Mouse (Mus musculus): ENCODE results near the gene Abhd4. TPM values are rescaled to one million over a fixed set of nuclear protein-coding genes. Genes with fewer than 3 reads are reported as not detected.

Gene Abhd4
- 96.0 and 106 TPM in 2 replicates for polyA plus RNA-seq (2015; fragmentation: Nextera tagmentation; extraction: Ambion mirVana)

- Histone ChIP-seq H3K4me2 (peak within 1 kb of the TSS; percentile 70), H3K36me3 (peaks cover 4% of the 10 kb centered on the region; the same call in 1 of the 2 replicates), H3K4me1 (replicated peaks) (peaks cover 48% of the 10 kb centered on the region), H3K27ac (peak within 1 kb of the TSS; percentile 94), H3K4me3 (peak within 1 kb of the TSS; percentile 93), H3K9me3 (replicated peaks) (no peaks in the 10 kb centered on the region), H3K27me3 (no peaks in the 10 kb centered on the region), H3K9ac (peak within 1 kb of the TSS; percentile 83)
- under 1% methylated on average over 39 of the region's 39 CpGs for WGBS
- peak; percentile 100 for ATAC-seq (replicated peaks; ENCODE audit: insufficient number of reproducible peaks, insufficient read depth, low FRiP score, low read depth)
These were observed at the start of gene Abhd4, which contains the start of gene Dad1 for GRCm38 (mm10) chr14:54253741-54254291. Gene Abhd4, plus strand, starts transcription at chr14:54254188. Gene Dad1, minus strand, starts transcription at chr14:54254104.

GRCm38 (mm10) chr14:54204311-54204710 lies 49.7 kb upstream of the Abhd4 start:
- WGBS = 32% methylated on average over 8 of the region's 8 CpGs
- no peak for ATAC-seq (replicated peaks; ENCODE audit: insufficient number of reproducible peaks, insufficient read depth, low FRiP score, low read depth)
- no peak overlapping the region for H3K27ac ChIP-seq
- peaks cover 18% of the 10 kb centered on the region for H3K4me1 ChIP-seq (replicated peaks)
- no peaks in the 10 kb centered on the region for H3K36me3 ChIP-seq
- no peak overlapping the region for H3K4me3 ChIP-seq
- no peaks in the 10 kb centered on the region for H3K27me3 ChIP-seq
- H3K4me2 ChIP-seq = no peak overlapping the region
- no peak overlapping the region for H3K9ac ChIP-seq
- no peaks in the 10 kb centered on the region for H3K9me3 ChIP-seq (replicated peaks)

GRCm38 (mm10) chr14:54204786-54205185 lies 49.2 kb upstream of the Abhd4 start:
- Histone ChIP-seq H3K4me1 (replicated peaks) (peaks cover 18% of the 10 kb centered on the region), H3K27ac (no peak overlapping the region), H3K27me3 (no peaks in the 10 kb centered on the region), H3K9ac (no peak overlapping the region), H3K4me3 (no peak overlapping the region), H3K36me3 (no peaks in the 10 kb centered on the region), H3K4me2 (no peak overlapping the region), H3K9me3 (replicated peaks) (no peaks in the 10 kb centered on the region)
- no peak for ATAC-seq (replicated peaks; ENCODE audit: insufficient number of reproducible peaks, insufficient read depth, low FRiP score, low read depth)
- 74% methylated on average over 4 of the region's 4 CpGs for WGBS

GRCm38 (mm10) chr14:54205904-54206303 lies 48.1 kb upstream of the Abhd4 start:
- Histone ChIP-seq H3K9me3 (replicated peaks) (no peaks in the 10 kb centered on the region), H3K4me2 (no peak overlapping the region), H3K4me1 (replicated peaks) (peaks cover 18% of the 10 kb centered on the region), H3K4me3 (no peak overlapping the region), H3K27me3 (no peaks in the 10 kb centered on the region), H3K27ac (no peak overlapping the region), H3K9ac (no peak overlapping the region), H3K36me3 (no peaks in the 10 kb centered on the region)
- 62% methylated on average over 6 of the region's 6 CpGs for WGBS
- no peak for ATAC-seq (replicated peaks; ENCODE audit: insufficient number of reproducible peaks, insufficient read depth, low FRiP score, low read depth)

- Histone ChIP-seq H3K4me2 (no peak overlapping the region), H3K9me3 (replicated peaks) (no peaks in the 10 kb centered on the region), H3K27ac (no peak overlapping the region), H3K4me1 (replicated peaks) (peaks cover 18% of the 10 kb centered on the region), H3K36me3 (no peaks in the 10 kb centered on the region), H3K27me3 (no peaks in the 10 kb centered on the region), H3K4me3 (no peak overlapping the region), H3K9ac (no peak overlapping the region)
- ATAC-seq (replicated peaks; ENCODE audit: insufficient number of reproducible peaks, insufficient read depth, low FRiP score, low read depth) = no peak
- WGBS = 75% methylated on average over 5 of the region's 5 CpGs
These were observed 47.7 kb upstream of the Abhd4 start for GRCm38 (mm10) chr14:54206309-54206708.

- Histone ChIP-seq H3K4me3 (no peak overlapping the region), H3K4me1 (replicated peaks) (peaks cover 18% of the 10 kb centered on the region), H3K36me3 (no peaks in the 10 kb centered on the region), H3K9me3 (replicated peaks) (no peaks in the 10 kb centered on the region), H3K4me2 (no peak overlapping the region), H3K27ac (0 out of 2 replicates have a peak overlapping the region, but pooled peaks have one; percentile 14), H3K27me3 (no peaks in the 10 kb centered on the region), H3K9ac (no peak overlapping the region)
- no peak for ATAC-seq (replicated peaks; ENCODE audit: insufficient number of reproducible peaks, insufficient read depth, low FRiP score, low read depth)
- WGBS = 45% methylated on average over 15 of the region's 15 CpGs
These were observed 47.0 kb upstream of the Abhd4 start for GRCm38 (mm10) chr14:54206750-54207550.

- no peak overlapping the region for H3K27ac ChIP-seq
- WGBS = 42% methylated on average over 5 of the region's 5 CpGs
- ATAC-seq (replicated peaks; ENCODE audit: insufficient number of reproducible peaks, insufficient read depth, low FRiP score, low read depth) = no peak
- no peaks in the 10 kb centered on the region for H3K9me3 ChIP-seq (replicated peaks)
- H3K4me1 ChIP-seq (replicated peaks) = peaks cover 18% of the 10 kb centered on the region
- H3K4me2 ChIP-seq = no peak overlapping the region
- no peaks in the 10 kb centered on the region for H3K27me3 ChIP-seq
- H3K9ac ChIP-seq = no peak overlapping the region
- H3K36me3 ChIP-seq = no peaks in the 10 kb centered on the region
- H3K4me3 ChIP-seq = no peak overlapping the region
These were observed 46.1 kb upstream of the Abhd4 start for GRCm38 (mm10) chr14:54207924-54208323.

- no peak for ATAC-seq (replicated peaks; ENCODE audit: insufficient number of reproducible peaks, insufficient read depth, low FRiP score, low read depth)
- 55% methylated on average over 6 of the region's 6 CpGs for WGBS
- no peak overlapping the region for H3K9ac ChIP-seq
- H3K4me1 ChIP-seq (replicated peaks) = peaks cover 18% of the 10 kb centered on the region
- no peaks in the 10 kb centered on the region for H3K27me3 ChIP-seq
- no peak overlapping the region for H3K27ac ChIP-seq
- no peak overlapping the region for H3K4me2 ChIP-seq
- H3K9me3 ChIP-seq (replicated peaks) = no peaks in the 10 kb centered on the region
- H3K36me3 ChIP-seq = no peaks in the 10 kb centered on the region
- H3K4me3 ChIP-seq = no peak overlapping the region
These were observed 45.2 kb upstream of the Abhd4 start for GRCm38 (mm10) chr14:54208741-54209140.

GRCm38 (mm10) chr14:54209932-54210331 lies 44.1 kb upstream of the Abhd4 start:
- Histone ChIP-seq H3K36me3 (no peaks in the 10 kb centered on the region), H3K27ac (no peak overlapping the region), H3K9ac (no peak overlapping the region), H3K4me2 (no peak overlapping the region), H3K9me3 (replicated peaks) (no peaks in the 10 kb centered on the region), H3K4me1 (replicated peaks) (peaks cover 17% of the 10 kb centered on the region; the same call in 1 of the 2 replicates), H3K4me3 (no peak overlapping the region), H3K27me3 (no peaks in the 10 kb centered on the region)
- no peak for ATAC-seq (replicated peaks; ENCODE audit: insufficient number of reproducible peaks, insufficient read depth, low FRiP score, low read depth)
- WGBS = 76% methylated on average over 5 of the region's 5 CpGs

- Histone ChIP-seq H3K4me2 (no peak overlapping the region), H3K27me3 (no peaks in the 10 kb centered on the region), H3K4me3 (no peak overlapping the region), H3K36me3 (no peaks in the 10 kb centered on the region), H3K4me1 (replicated peaks) (peaks cover 19% of the 10 kb centered on the region; the same call in 1 of the 2 replicates), H3K9ac (no peak overlapping the region), H3K27ac (no peak overlapping the region), H3K9me3 (replicated peaks) (no peaks in the 10 kb centered on the region)
- no peak for ATAC-seq (replicated peaks; ENCODE audit: insufficient number of reproducible peaks, insufficient read depth, low FRiP score, low read depth)
- 89% methylated on average over 2 of the region's 2 CpGs for WGBS
These were observed 43.6 kb upstream of the Abhd4 start for GRCm38 (mm10) chr14:54210401-54210800.

GRCm38 (mm10) chr14:54211199-54211598 lies 42.8 kb upstream of the Abhd4 start:
- H3K27ac ChIP-seq = no peak overlapping the region
- 87% methylated on average over 8 of the region's 8 CpGs for WGBS

More at GRCm38 (mm10) chr14:54211199-54211598, 42.8 kb upstream of the Abhd4 start:
- no peaks in the 10 kb centered on the region for H3K9me3 ChIP-seq (replicated peaks)
- no peaks in the 10 kb centered on the region for H3K27me3 ChIP-seq
- H3K36me3 ChIP-seq = no peaks in the 10 kb centered on the region
- no peak overlapping the region for H3K4me2 ChIP-seq
- no peak overlapping the region for H3K4me3 ChIP-seq
- no peak for ATAC-seq (replicated peaks; ENCODE audit: insufficient number of reproducible peaks, insufficient read depth, low FRiP score, low read depth)
- H3K4me1 ChIP-seq (replicated peaks) = peaks cover 19% of the 10 kb centered on the region; the same call in 1 of the 2 replicates
- H3K9ac ChIP-seq = no peak overlapping the region
